Mouse (Mus musculus) liver, embryonic 14.5 days (tissue): Measurements from ENCODE around the gene Depdc7. TPM values are rescaled to one million over a fixed set of nuclear protein-coding genes. Genes with fewer than 3 reads are reported as not detected.

Experiments used
- ATAC-seq: fragments of 200-750 bp; cut with Nextera tagmentation; 2 replicates; pipeline ENCODE4 v1.8.0; 2017; ENCODE audit warnings: moderate number of reproducible peaks, mild to moderate bottlenecking, moderate library complexity; ENCODE audit not compliant: insufficient read depth
- DNase-seq, 3 experiments: peaks; one replicate each; pipeline ENCODE4 v3.0.0-alpha.2; 2012 to 2013; ENCODE audit warnings: low read depth in 3 of 3, low spot score in 3 of 3
- H3K27ac ChIP-seq: fragments of 300-500 bp; sonication (generic); 2 replicates; pipeline ENCODE4 v1.5.1; 2014; ENCODE audit warnings: moderate library complexity, mild to moderate bottlenecking, control low read depth, inconsistent platforms
- H3K27me3 ChIP-seq: fragments of 300-500 bp; sonication (generic); 2 replicates; pipeline ENCODE4 v1.6.1; 2014; ENCODE audit warnings: mild to moderate bottlenecking, low read length, moderate library complexity; ENCODE audit not compliant: control insufficient read depth, insufficient read depth
- H3K36me3 ChIP-seq: fragments of 300-500 bp; sonication (generic); replicated peaks from 2 replicates; pipeline ENCODE4 v1.6.1; 2014; ENCODE audit warnings: low read depth; ENCODE audit not compliant: control insufficient read depth, insufficient read depth
- H3K4me1 ChIP-seq, 2 experiments: fragments of 200-500 bp in 1 of 2; fragments of 300-500 bp in 1 of 2; sonication (generic) in 1 of 2; replicated peaks; 2 replicates each; pipeline ENCODE4 v1.6.1; 2012 to 2014; ENCODE audit warnings: antibody characterized with exemption in 1 of 2, inconsistent platforms in 1 of 2, low read length in 1 of 2; ENCODE audit not compliant: control insufficient read depth in 2 of 2, insufficient read depth in 2 of 2
- H3K4me2 ChIP-seq: fragments of 300-500 bp; sonication (generic); 2 replicates; pipeline ENCODE4 v1.6.1; 2014; ENCODE audit warnings: low read depth, mild to moderate bottlenecking, control low read depth, moderate library complexity
- H3K4me3 ChIP-seq, 2 experiments: fragments of 200-500 bp in 1 of 2; fragments of 300-500 bp in 1 of 2; sonication (generic) in 1 of 2; 2 replicates each; pipeline ENCODE4 v1.5.1; 2012 to 2014; ENCODE audit warnings: low read depth in 2 of 2, low read length in 2 of 2, mild to moderate bottlenecking in 2 of 2, control low read depth in 1 of 2, inconsistent platforms in 1 of 2, moderate library complexity in 1 of 2; ENCODE audit not compliant: insufficient read depth in 1 of 2
- H3K9ac ChIP-seq: fragments of 300-500 bp; sonication (generic); replicated peaks from 2 replicates; pipeline ENCODE4 v1.6.1; 2014; ENCODE audit warnings: mild to moderate bottlenecking, control low read depth, moderate library complexity
- H3K9me3 ChIP-seq: fragments of 300-500 bp; sonication (generic); 2 replicates; pipeline ENCODE4 v1.6.1; 2016; ENCODE audit warnings: low read length, mixed read lengths; ENCODE audit not compliant: control insufficient read depth
- CTCF ChIP-seq: IDR thresholded peaks from 2 replicates; pipeline ENCODE4 v1.5.1; 2016; ENCODE audit warnings: antibody characterized with exemption, low read depth, control low read depth
- EP300 ChIP-seq: IDR thresholded peaks from 2 replicates; pipeline ENCODE4 v1.6.1; 2016; ENCODE audit warnings: antibody characterized with exemption, low read depth
- WGBS: fragments of 180-500 bp; shearing (Covaris S2); extraction: QIAGEN DNeasy Blood & Tissue Kit; methylation state at CpG from one replicate; pipeline ENCODE4 v1.1.7; 2014; ENCODE audit not compliant: insufficient replicate concordance; 5-methylcytosine and 5-hydroxymethylcytosine counted together
- polyA plus RNA-seq, 2 experiments: library from polyadenylated mRNA; depleted of rRNA in 1 of 2; stranded (reverse) in 1 of 2; unstranded in 1 of 2; fragments of >200 nt; fragmentation: Nextera tagmentation in 1 of 2; extraction: Ambion mirVana in 1 of 2; gene quantifications; 2 replicates each; pipeline versions ENCODE4 v1.2.1 to v1.2.3; 2012 to 2014

Gene Depdc7
- polyA plus RNA-seq, 2 experiments: 5.7 to 9.8 TPM

DNA sequence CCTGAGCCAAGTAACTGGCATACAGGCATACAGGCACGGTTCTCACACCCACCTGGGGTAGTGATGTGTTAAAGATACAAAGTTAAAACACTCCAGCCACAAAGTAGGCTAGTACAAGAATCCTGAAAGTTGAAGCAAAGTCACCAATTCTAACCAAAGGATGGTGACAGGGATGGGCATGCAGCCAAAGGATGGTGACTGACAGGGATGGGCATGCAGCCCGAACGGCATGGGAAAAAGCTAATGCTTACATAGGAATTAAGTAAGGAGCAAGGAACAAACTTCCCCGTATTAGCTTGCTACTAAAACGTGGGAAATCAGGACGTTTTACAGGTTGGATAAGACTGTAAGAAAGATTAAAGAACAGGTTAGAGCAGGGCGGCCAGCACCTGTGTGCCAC, 6.4 kb downstream of the Depdc7 start:
- no peak overlapping the region for H3K9ac ChIP-seq
- 56% methylated on average over 7 of the region's 7 CpGs for WGBS
- peaks cover 0 to 11% of the 10 kb centered on the region in 2 experiments; a peak in 2 of 4 replicates for H3K4me1 ChIP-seq
- no peak overlapping the region for H3K4me2 ChIP-seq
- TF ChIP-seq EP300 (no peak), CTCF (no peak)
- no peak overlapping the region for H3K4me3 ChIP-seq
- no peak for ATAC-seq
- H3K27me3 ChIP-seq: peaks cover 3% of the 10 kb centered on the region
- H3K27ac ChIP-seq: no peak overlapping the region
- no peaks in the 10 kb centered on the region for H3K9me3 ChIP-seq
- no peak for DNase-seq
- no peaks in the 10 kb centered on the region for H3K36me3 ChIP-seq

DNA sequence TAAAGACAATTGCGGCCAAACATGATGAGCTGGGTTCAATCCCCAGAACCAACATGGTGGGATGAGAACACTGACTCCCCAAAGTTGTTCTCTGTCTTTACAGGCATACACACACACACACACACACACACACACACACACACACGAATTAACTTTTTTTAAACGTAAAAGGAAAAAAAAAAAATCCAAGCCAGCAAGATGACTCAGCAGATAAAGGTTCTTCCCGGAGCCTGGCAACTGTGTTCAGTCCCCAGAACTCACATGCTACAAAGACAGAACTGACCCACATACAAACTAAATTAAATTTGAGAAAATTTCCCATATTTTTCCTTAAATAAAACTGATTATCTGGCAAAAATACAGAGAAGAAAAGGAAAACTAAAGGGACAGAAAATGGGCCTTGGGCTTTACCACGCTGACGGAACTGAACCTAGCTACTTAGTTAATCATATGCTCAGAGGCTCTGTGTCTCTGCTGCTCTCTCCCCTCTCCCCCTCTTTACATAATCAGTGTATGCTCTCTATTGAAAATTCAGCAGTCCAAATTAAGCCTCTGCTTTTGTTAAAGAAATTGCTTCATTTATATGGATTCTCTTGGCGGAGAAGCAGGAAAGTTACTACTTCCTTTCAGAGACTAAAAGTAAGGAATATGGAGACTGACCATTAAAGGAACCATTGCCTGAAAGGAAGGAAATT, 10.0 kb downstream of the Depdc7 start:
- Histone ChIP-seq H3K9ac (no peak overlapping the region), H3K36me3 (no peaks in the 10 kb centered on the region), H3K4me1 (peaks cover 0 to 9% of the 10 kb centered on the region in 2 experiments; a peak in 2 of 4 replicates), H3K27ac (no peak overlapping the region), H3K27me3 (no peaks in the 10 kb centered on the region), H3K9me3 (no peaks in the 10 kb centered on the region), H3K4me3 (no peak overlapping the region), H3K4me2 (no peak overlapping the region)
- 51% methylated on average over 7 of the region's 7 CpGs for WGBS
- no peak for ATAC-seq
- TF ChIP-seq EP300: no peak
- no peak for TF ChIP-seq CTCF
- no peak for DNase-seq

- H3K4me3 ChIP-seq: no peak overlapping the region
- 0 out of 2 replicates have a peak, but pooled peaks have one; percentile 13 for ATAC-seq
These were observed 10.6 kb downstream of the Depdc7 start for GRCm38 (mm10) chr2:104732033-104732444.

GRCm38 (mm10) chr2:104727369-104727768, 15.3 kb downstream of the Depdc7 start:
- Histone ChIP-seq H3K4me2 (no peak overlapping the region), H3K27me3 (no peaks in the 10 kb centered on the region), H3K27ac (no peak overlapping the region), H3K4me3 (no peak overlapping the region), H3K4me1 (peaks cover 0 to 3% of the 10 kb centered on the region in 2 experiments; a peak in 1 of 4 replicates), H3K9me3 (no peaks in the 10 kb centered on the region), H3K9ac (no peak overlapping the region), H3K36me3 (no peaks in the 10 kb centered on the region)
- TF ChIP-seq EP300: no peak
- TF ChIP-seq CTCF: no peak
- ATAC-seq: no peak
- WGBS: 53% methylated on average over 1 of the region's 1 CpGs
- no peak for DNase-seq

More at GRCm38 (mm10) chr2:104732033-104732444, 10.6 kb downstream of the Depdc7 start:
- no peak for DNase-seq
- Histone ChIP-seq H3K4me1 (peaks cover 0 to 9% of the 10 kb centered on the region in 2 experiments; a peak in 2 of 4 replicates), H3K27ac (no peak overlapping the region), H3K36me3 (no peaks in the 10 kb centered on the region), H3K4me2 (no peak overlapping the region), H3K9ac (no peak overlapping the region), H3K9me3 (no peaks in the 10 kb centered on the region), H3K27me3 (no peaks in the 10 kb centered on the region)
- TF ChIP-seq CTCF (no peak), EP300 (no peak)
- 50% methylated on average over 9 of the region's 9 CpGs for WGBS

GRCm38 (mm10) chr2:104722021-104722420, 20.7 kb downstream of the Depdc7 start:
- no peak overlapping the region for H3K27ac ChIP-seq
- H3K9ac ChIP-seq: no peak overlapping the region
- no peak for DNase-seq
- no peak overlapping the region for H3K4me3 ChIP-seq
- no peak for TF ChIP-seq EP300
- TF ChIP-seq CTCF: no peak
- H3K4me2 ChIP-seq: no peak overlapping the region
- H3K4me1 ChIP-seq: no peaks in the 10 kb centered on the region
- H3K9me3 ChIP-seq: no peaks in the 10 kb centered on the region
- 66% methylated on average over 3 of the region's 3 CpGs for WGBS
- ATAC-seq: no peak
- no peaks in the 10 kb centered on the region for H3K36me3 ChIP-seq
- H3K27me3 ChIP-seq: no peaks in the 10 kb centered on the region
